Mouse (Mus musculus) common myeloid progenitor, adult 5-6 weeks (primary cell): ENCODE results near the gene Sgo2a. TPM values are rescaled to one million over a fixed set of nuclear protein-coding genes. Genes with fewer than 3 reads are reported as not detected.
"Not testable (repeated sequence)": the region's sequence is repeated elsewhere in the genome, so short reads cannot be mapped to it uniquely, and the experiment has no call there.

ENCODE experiments used
- ATAC-seq: replicated peaks from 2 replicates; pipeline ENCODE4 v1.8.0; 2016; ENCODE audit warnings: low read depth, mild to moderate bottlenecking, moderate TSS enrichment, inconsistent platforms; ENCODE audit not compliant: poor library complexity, severe bottlenecking
- total RNA-seq: library from RNA; stranded (forward); fragments of 200-1000, 187-1606 nt; gene quantifications from 2 replicates; pipeline ENCODE4 v1.2.3, GENCODE M21; 2017

Gene Sgo2a
- total RNA-seq, result 31.2 and 32.4 TPM in 2 replicates

GRCm38 (mm10) chr1:57995432-57996132 is at the start of gene Sgo2a:
Sgo2a (plus strand) TSS chr1:57995971.
- peak; percentile 99 for ATAC-seq

DNA sequence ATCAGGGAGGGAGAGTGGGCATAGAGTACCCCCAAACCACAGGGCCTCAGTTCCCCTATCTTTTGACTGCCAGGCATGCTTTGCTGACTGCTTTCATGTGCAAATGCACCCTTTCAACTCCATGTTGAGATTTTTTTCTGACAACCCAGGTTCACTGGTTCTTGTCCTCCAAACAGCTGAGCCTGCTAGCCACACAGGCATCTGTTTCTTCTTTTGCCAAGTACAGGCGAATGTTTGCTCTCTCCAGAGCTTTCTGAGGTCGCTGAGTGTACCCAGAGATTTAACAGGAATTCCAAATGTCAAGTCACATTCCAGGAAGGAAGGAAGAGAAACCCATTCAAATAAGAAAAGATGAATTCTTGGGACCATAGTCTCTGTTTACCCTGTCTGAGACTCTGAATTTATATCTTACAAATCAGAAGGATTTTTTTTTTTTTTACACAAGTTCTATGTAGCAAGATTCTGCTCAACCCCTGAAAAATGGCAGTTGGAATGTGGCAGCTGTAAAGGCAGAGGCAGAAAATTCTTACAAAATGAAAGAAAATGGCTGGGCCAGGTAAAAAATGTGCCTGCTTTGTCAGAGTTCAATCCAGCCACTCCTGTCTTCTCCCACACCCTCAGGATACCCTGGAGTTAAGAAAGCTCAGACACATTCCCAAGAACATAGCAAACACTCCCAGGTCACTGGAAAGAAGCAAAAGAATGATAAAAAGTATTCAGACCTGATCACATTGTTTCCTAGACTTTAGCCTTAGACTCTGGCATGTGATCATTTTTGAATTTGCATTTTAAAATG is 48.0 kb upstream of the Sgo2a start:
- no peak for ATAC-seq

DNA sequence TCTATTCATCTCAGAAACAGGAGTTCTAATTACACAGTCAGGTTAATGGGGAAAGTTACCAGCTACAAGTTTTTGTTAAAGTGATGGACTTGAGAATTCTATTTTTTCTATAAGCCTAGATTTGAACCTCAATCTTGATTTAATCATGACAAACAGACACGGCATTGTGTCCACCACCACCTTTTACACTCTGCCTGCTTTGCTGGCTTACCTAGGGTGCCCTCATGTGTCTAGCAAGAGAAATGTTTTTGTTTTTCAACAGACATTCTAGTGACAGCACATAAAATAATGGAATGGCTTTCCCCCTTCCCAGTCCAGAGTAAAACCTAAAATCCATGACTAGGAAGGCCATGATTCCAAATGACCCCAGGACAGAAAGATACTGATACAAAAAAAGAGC is 46.6 kb upstream of the Sgo2a start:
- ATAC-seq, result no peak

DNA sequence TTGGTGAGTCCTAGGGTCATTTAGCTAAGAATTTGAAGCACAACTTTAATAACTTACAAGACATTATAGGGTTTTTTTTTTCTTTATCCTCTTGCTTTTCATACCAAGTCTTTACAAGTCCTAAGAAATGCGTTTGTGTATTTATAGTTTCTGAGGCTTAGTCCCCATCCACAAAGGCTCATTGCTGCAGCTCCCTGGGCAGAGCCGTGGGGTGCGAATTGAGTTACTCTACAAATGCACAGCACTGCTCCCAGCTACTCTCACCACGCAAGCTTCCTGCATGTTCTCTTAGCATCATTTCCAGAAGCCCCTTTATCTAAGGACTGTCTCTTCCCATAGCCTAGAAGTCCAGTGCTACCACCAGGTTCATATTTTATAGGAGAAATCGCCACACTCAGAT is 46.1 kb upstream of the Sgo2a start:
- no peak for ATAC-seq

- no peak for ATAC-seq
Measured at GRCm38 (mm10) chr1:57952509-57952908, 43.3 kb upstream of the Sgo2a start.

- no peak for ATAC-seq
Measured at GRCm38 (mm10) chr1:57953586-57954375, 42.0 kb upstream of the Sgo2a start.

DNA sequence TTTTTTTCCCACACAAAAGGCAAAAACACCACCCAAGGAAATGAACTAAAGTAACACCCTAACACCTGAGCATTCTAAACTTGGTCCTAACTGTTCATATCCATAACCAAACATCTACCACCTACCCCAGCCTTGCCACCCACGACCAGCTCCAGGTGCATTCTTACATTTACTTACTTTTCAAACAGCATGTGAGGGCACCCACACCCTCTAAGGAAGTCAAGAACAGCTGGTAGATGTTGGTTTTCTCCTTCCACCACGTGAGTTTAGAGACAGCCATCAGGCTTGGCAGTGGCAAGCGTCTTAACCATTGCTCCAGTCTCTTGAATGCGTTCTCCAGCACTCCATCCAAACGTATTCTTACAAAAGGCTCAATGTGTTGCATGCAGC is 41.4 kb upstream of the Sgo2a start:
- no peak for ATAC-seq

DNA sequence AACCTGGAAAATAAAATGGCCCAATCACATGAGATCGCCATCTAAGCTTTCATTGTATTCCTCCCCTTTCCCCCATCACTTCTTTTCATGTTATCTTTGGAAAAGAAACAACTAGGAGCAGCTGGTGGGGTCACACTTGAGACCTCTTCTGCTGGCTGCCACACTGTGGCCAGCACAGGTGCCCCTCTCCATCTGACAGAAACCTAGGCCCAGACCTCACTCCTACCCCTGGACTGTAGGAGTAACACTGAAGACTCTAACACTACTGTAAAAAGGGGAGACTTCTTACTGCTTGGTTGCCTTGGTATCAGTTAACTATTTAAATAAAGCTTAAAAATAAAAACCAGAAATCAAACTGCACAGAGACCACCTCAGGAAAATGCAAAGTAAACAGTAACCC is 40.0 kb upstream of the Sgo2a start:
- ATAC-seq, result no peak

- ATAC-seq, result peak; percentile 97
Measured at GRCm38 (mm10) chr1:57969327-57970271, 26.2 kb upstream of the Sgo2a start.

DNA sequence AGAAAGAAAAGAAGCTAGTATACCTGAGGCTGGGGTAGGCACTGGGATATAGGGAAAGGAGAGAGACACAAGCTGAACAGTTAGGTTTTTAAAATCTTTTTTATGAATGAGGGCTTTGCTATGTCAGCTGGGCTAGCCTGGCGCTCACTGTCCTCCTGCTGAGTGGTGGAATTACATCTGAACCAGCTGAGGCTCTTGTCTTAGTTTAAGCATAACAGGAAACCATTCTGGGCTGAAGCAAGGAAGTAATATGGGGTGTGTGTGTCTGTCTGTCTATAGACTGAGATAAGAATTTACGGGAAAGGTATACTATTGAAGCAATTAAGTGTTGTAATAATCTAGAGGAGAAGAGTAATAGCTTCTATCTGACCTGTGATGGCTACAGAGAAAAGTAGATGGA is 24.2 kb upstream of the Sgo2a start:
- no peak for ATAC-seq

- no peak for ATAC-seq
Measured at GRCm38 (mm10) chr1:57976860-57977259, 18.9 kb upstream of the Sgo2a start.

DNA sequence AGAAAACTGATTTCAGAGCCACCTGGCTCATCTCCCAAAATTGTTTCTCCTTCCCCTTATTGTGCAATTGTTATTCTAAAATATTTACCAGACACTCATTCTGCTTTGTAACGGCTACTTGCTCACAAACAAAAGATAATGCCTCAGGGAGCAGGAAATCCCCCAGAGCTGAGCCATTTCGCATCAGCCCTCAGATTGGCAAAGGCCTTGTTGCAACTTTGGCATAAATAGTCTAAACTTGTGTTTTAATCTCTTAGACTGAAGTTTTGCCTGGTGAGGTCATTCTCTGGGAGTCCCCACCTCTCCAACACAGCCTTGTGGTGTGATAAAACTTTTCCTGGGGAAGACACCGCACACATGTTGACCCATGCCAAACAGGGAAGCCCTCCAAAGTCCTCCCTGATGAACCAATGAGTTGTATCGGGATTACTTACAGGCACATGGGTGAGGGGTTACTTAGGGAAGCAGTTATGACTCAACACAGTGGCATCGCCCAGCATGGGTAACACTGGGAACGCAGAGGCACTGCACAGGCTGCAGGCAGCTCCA is 6.6 kb upstream of the Sgo2a start:
- ATAC-seq, result no peak

DNA sequence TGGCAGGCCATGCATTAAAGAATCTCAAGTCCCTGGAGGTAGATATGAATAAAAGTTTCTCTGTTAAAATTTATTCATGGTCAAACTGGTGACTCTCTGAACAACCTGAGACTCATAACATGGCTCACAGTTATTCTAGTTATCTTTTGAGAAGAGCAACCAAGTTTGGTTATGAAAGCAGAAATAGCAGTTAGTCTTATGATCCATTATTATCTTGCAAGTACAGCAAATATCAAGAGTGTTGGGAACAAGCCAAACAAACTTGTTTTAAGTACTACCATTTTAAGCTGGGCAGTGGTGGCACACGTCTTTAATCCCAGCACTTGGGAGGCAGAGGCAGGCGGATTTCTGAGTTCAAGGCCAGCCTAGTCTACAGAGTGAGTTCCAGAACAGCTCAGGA is 4.5 kb upstream of the Sgo2a start:
- no peak for ATAC-seq

DNA sequence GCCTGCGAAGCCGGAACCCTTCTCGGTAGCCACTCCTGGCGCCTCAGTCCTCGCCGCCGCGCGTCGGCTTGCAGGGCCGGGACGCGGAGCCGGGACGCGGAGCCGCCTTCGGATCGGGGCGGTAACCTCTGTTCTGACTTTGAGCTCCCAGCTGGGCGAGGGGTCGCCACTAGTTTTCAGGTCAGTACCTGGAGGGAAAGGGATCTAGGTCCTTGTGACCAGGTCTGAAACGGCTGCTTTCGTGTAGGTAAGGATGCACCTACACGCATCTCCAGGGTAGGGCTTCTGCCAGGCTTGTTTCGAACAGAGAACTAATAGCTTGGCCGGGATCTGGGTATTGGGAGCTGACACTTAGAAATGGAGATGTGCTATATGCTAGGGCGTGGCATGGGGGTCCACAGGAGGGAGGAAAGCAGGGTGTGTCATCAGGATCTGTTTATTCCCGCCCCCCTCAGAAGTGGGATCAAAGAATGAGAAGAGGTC is 403 bp downstream of the Sgo2a start:
- ATAC-seq, result peak; percentile 19

DNA sequence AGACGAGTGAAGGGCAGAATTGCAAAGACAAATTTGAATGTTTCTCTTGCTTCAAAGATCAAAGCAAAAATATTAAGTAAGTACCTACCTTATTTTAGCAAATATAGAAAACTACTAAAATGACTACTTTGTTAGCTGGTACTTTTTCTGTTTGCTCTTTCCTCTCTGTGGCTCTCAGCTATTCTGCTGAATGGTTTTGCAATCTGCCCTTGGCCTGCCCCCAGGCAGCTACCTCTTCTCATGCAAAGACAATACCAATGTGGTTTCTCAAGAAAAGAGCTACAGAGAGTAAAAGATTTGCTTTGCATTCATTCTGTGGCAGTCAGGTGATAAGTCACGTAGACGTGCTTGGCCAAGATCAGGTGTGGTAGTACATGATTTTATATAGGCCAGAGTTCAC is 2.4 kb downstream of the Sgo2a start:
- ATAC-seq, result no peak

- ATAC-seq, result not testable (repeated sequence)
Measured at GRCm38 (mm10) chr1:58006388-58006787, 10.6 kb downstream of the Sgo2a start.

GRCm38 (mm10) chr1:58018856-58019255 is 23.1 kb downstream of the Sgo2a start, which contains the start of gene Kctd18:
Kctd18 (minus strand) TSS chr1:58018956.
- no peak for ATAC-seq

DNA sequence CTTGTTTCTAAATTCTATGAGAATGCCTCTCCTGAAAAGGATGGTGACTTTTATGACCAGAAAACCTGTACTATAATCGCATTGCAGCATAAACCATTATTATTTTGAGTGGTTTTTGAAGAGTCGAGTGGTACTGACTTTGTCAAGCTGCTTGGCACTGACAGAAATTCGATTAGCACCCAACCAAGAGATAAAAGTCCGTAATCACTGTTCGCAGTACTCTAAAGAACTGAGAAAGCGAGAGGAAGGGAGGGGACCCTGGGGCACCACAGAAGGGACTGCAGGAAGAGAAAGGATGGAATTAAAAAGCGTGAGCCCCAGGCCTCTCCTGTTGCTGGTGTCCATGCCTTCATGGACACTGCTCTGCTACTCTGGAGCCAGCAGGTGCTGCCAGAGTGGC is 31.9 kb downstream of the Sgo2a start:
- ATAC-seq, result no peak

GRCm38 (mm10) chr1:58029636-58030117 is 33.9 kb downstream of the Sgo2a start, which contains the start of gene Aox1:
Aox1 (plus strand) TSS chr1:58029931.
- peak; percentile 95 for ATAC-seq
